Mouse (Mus musculus) heart, postnatal 0 days (tissue): Measurements from ENCODE around the gene Rd3. TPM values are rescaled to one million over a fixed set of nuclear protein-coding genes. Genes with fewer than 3 reads are reported as not detected.

ENCODE experiments used
- ATAC-seq: fragments of 200-750 bp; cut with Nextera tagmentation; 2 replicates; pipeline ENCODE4 v1.8.0; 2017; ENCODE audit warnings: low read depth, moderate number of reproducible peaks, moderate library complexity; ENCODE audit not compliant: insufficient read depth
- DNase-seq: peaks from one replicate; pipeline ENCODE4 v3.0.0-alpha.2; 2016; ENCODE audit warnings: low spot score
- H3K27ac ChIP-seq: fragments of 300-500 bp; sonication (generic); 2 replicates; pipeline ENCODE4 v1.5.1; 2014; ENCODE audit warnings: low read depth, mild to moderate bottlenecking
- H3K27me3 ChIP-seq: fragments of 300-500 bp; sonication (generic); 2 replicates; pipeline ENCODE4 v1.6.1; 2014; ENCODE audit warnings: low read length, mixed read lengths; ENCODE audit not compliant: control insufficient read depth, insufficient read depth
- H3K36me3 ChIP-seq: fragments of 300-500 bp; sonication (generic); replicated peaks from 2 replicates; pipeline ENCODE4 v1.6.1; 2014; ENCODE audit warnings: low read length, mixed read lengths; ENCODE audit not compliant: control insufficient read depth, insufficient read depth
- H3K4me1 ChIP-seq: fragments of 300-500 bp; sonication (generic); 2 replicates; pipeline ENCODE4 v1.6.1; 2014; ENCODE audit warnings: antibody characterized with exemption; ENCODE audit not compliant: control insufficient read depth, insufficient read depth
- H3K4me2 ChIP-seq: fragments of 300-500 bp; sonication (generic); 2 replicates; pipeline ENCODE4 v1.6.1; 2014; ENCODE audit warnings: low read depth, mild to moderate bottlenecking, low read length, moderate library complexity
- H3K4me3 ChIP-seq: fragments of 300-500 bp; sonication (generic); 2 replicates; pipeline ENCODE4 v1.5.1; 2014; ENCODE audit warnings: low read depth, low read length
- H3K9ac ChIP-seq: fragments of 300-500 bp; sonication (generic); replicated peaks from 2 replicates; pipeline ENCODE4 v1.6.1; 2014; ENCODE audit warnings: low read depth, low read length, mixed read lengths
- H3K9me3 ChIP-seq: fragments of 300-500 bp; sonication (generic); replicated peaks from 2 replicates; pipeline ENCODE4 v1.6.1; 2016; ENCODE audit warnings: low read length; ENCODE audit not compliant: control insufficient read depth
- CTCF ChIP-seq: IDR thresholded peaks from 2 replicates; pipeline ENCODE4 v1.5.1; 2016; ENCODE audit warnings: antibody characterized with exemption, control low read depth, low read depth
- EP300 ChIP-seq: IDR thresholded peaks from 2 replicates; pipeline ENCODE4 v1.6.1; 2016; ENCODE audit warnings: antibody characterized with exemption, low read depth
- WGBS: fragments of 180-500 bp; shearing (Covaris S2); extraction: QIAGEN DNeasy Blood & Tissue Kit; methylation state at CpG from one replicate; pipeline ENCODE4 v1.1.7; 2014; 5-methylcytosine and 5-hydroxymethylcytosine counted together
- polyA plus RNA-seq: library from polyadenylated mRNA; unstranded; fragments of >200 nt; fragmentation: Nextera tagmentation; extraction: Ambion mirVana; gene quantifications from 2 replicates; pipeline ENCODE4 v1.2.1, GENCODE M21; 2015
- total RNA-seq: library from RNA; depleted of rRNA; stranded (reverse); fragments of >200 nt; gene quantifications from 2 replicates; pipeline ENCODE4 v1.2.3, GENCODE M21; 2014; ENCODE audit warnings: low replicate concordance

Rd3 gene
- total and polyA plus RNA-seq, 2 experiments from 2014 or later = 0.34 to 5.9 TPM

- Histone ChIP-seq H3K4me3 (no peak overlapping the region), H3K4me2 (no peak overlapping the region), H3K27ac (0 out of 2 replicates have a peak overlapping the region, but pooled peaks have one; percentile 13), H3K27me3 (no peaks in the 10 kb centered on the region), H3K4me1 (peaks cover 5% of the 10 kb centered on the region; the same call in 1 of the 2 replicates), H3K9ac (no peak overlapping the region), H3K36me3 (no peaks in the 10 kb centered on the region), H3K9me3 (no peaks in the 10 kb centered on the region)
- TF ChIP-seq EP300 (no peak), CTCF (no peak)
- ATAC-seq (no peak), DNase-seq (no peak)
- 61% methylated on average over 8 of the region's 8 CpGs for WGBS
Observed at GRCm38 (mm10) chr1:191932286-191932985, 44.7 kb upstream of the Rd3 start.

GRCm38 (mm10) chr1:191932986-191933632 is 44.1 kb upstream of the Rd3 start:
- 0 out of 2 replicates have a peak overlapping the region, but pooled peaks have one; percentile 13 for H3K27ac ChIP-seq
- peaks cover 5% of the 10 kb centered on the region; the same call in 1 of the 2 replicates for H3K4me1 ChIP-seq
- TF ChIP-seq EP300 (no peak), CTCF (no peak)
- DNase-seq (no peak), ATAC-seq (peak; percentile 53; the same call in 1 of the 2 replicates)
- H3K27me3 ChIP-seq = no peaks in the 10 kb centered on the region
- no peaks in the 10 kb centered on the region for H3K36me3 ChIP-seq
- H3K9ac ChIP-seq = no peak overlapping the region
- no peaks in the 10 kb centered on the region for H3K9me3 ChIP-seq
- no peak overlapping the region for H3K4me3 ChIP-seq
- H3K4me2 ChIP-seq = no peak overlapping the region
- 68% methylated on average over 4 of the region's 4 CpGs for WGBS

- ATAC-seq = no peak
- H3K36me3 ChIP-seq = no peaks in the 10 kb centered on the region
- no peaks in the 10 kb centered on the region for H3K27me3 ChIP-seq
- no peak overlapping the region for H3K4me3 ChIP-seq
- TF ChIP-seq EP300 = no peak
- no peak for TF ChIP-seq CTCF
- H3K9ac ChIP-seq = no peak overlapping the region
- no peak for DNase-seq
- no peaks in the 10 kb centered on the region for H3K9me3 ChIP-seq
- 53% methylated on average over 6 of the region's 6 CpGs for WGBS
- no peak overlapping the region for H3K27ac ChIP-seq
- no peak overlapping the region for H3K4me2 ChIP-seq
- no peaks in the 10 kb centered on the region for H3K4me1 ChIP-seq
Observed at GRCm38 (mm10) chr1:191943638-191944037, 33.5 kb upstream of the Rd3 start.

- ATAC-seq (no peak), DNase-seq (no peak)
- no peak overlapping the region for H3K4me2 ChIP-seq
- TF ChIP-seq CTCF (no peak), EP300 (no peak)
- 88% methylated on average over 8 of the region's 8 CpGs for WGBS
- no peaks in the 10 kb centered on the region for H3K27me3 ChIP-seq
- no peak overlapping the region for H3K9ac ChIP-seq
- H3K4me1 ChIP-seq = no peaks in the 10 kb centered on the region
- H3K9me3 ChIP-seq = no peaks in the 10 kb centered on the region
- peak overlapping the region; percentile 61; the same call in 1 of the 2 replicates for H3K27ac ChIP-seq
- no peaks in the 10 kb centered on the region for H3K36me3 ChIP-seq
- H3K4me3 ChIP-seq = no peak overlapping the region
Observed at GRCm38 (mm10) chr1:191945341-191945740, 31.8 kb upstream of the Rd3 start.

- H3K27ac ChIP-seq = peak overlapping the region; percentile 61
- TF ChIP-seq EP300 (no peak), CTCF (no peak)
- H3K4me2 ChIP-seq = no peak overlapping the region
- H3K27me3 ChIP-seq = no peaks in the 10 kb centered on the region
- no peaks in the 10 kb centered on the region for H3K9me3 ChIP-seq
- H3K36me3 ChIP-seq = no peaks in the 10 kb centered on the region
- no peak overlapping the region for H3K9ac ChIP-seq
- no peak for DNase-seq
- H3K4me1 ChIP-seq = no peaks in the 10 kb centered on the region
- no peak; the same call in 1 of the 2 replicates for ATAC-seq
- H3K4me3 ChIP-seq = no peak overlapping the region
- WGBS = 81% methylated on average over 5 of the region's 5 CpGs
Observed at GRCm38 (mm10) chr1:191945756-191946155, 31.4 kb upstream of the Rd3 start.
